Mouse (Mus musculus): ENCODE measurements around the gene Srrm4.

The Srrm4 gene

GRCm38 (mm10) chr5:116591346-116592048 lies at the start of gene Srrm4:
TSS of gene Srrm4 (minus strand) at chr5:116591817.
- DNase-seq, result peak in 1 of 2 experiments; percentile 5

DNA sequence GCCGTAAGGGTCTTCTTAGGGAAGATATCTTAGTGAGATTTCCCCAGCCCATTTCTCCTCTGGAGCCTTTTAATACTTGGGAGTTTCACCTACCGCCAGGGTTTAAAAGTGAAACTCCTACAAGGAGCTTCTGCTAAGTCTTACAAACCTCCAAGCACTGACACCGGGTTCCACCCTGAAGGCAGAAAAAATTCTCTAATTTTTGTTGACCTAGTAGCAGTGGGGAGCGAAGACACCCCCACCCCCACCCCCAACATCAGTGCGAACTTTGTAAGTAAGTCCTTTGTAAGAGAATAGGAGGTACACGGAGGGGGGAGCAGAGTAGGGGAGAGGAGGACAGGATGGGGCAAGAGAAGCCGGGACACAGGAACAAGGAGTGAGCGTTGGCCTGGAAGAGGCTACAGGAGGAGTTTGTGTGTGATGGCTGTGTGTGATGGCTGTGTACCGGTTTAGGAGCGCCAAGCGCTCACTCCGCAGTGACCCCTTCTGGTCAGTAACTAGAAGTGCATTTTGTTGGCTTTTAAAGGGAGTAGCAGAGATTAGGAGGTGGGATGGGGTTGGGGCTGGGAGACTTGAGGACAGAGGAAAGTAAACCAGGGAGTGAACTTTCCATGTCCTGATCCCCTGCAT lies 1.3 kb upstream of the Srrm4 start:
- no peak for DNase-seq

DNA sequence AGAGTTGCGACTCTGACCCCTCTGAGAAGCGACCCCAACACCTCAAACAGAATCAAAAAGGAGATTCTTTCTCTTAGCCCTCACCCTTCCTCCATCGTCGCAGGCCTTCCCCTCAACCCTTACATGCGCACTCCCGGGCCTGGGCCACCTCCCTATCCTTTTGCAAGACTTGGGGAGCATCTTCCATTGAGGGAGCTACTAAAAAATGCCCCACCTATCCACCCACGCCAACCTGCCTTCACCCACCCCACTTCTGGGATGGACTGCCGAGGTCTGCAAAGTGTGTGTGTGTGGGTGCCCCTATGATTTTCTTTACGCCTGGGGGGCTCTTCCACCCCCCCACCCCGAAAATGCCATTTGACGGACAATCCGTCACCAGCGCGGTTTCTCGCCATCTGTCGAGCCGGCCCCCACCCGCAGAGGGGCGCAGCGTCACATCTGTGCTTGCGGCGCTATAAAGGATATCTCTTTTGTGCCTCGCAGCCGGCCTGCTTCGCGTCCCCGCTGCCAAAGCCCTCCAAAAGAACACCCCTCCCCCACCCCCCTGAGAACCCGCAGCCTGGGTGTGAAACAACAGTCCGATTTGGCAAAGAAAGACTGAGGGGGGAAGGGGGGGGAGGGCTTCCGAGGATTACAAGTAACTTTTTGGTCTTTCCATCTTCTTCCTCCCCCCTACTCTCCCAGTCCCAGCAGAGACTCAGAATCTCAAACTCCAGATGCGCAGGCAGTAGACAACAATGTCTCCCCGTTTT lies 608 bp upstream of the Srrm4 start:
- no peak for DNase-seq

DNA sequence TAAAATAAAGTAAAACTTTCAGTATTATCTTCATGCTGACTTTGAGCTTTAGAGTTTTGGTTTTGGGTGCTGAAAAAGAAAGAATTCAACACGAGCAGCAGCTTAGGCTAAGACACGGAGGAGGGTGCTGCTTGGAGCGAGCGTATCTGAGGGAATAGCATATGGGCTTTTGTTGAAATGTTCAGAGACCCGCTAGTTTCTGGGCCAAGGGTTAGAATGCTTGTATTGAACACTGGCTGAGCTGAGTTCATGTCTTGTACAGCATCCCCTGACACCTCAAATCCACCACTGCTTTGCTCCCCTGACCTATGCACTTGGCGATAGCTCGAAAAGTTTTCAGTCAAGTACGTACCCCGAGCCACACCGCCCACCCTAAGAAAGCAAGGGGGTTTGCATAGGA lies 919 bp downstream of the Srrm4 start:
- DNase-seq, result no peak

DNA sequence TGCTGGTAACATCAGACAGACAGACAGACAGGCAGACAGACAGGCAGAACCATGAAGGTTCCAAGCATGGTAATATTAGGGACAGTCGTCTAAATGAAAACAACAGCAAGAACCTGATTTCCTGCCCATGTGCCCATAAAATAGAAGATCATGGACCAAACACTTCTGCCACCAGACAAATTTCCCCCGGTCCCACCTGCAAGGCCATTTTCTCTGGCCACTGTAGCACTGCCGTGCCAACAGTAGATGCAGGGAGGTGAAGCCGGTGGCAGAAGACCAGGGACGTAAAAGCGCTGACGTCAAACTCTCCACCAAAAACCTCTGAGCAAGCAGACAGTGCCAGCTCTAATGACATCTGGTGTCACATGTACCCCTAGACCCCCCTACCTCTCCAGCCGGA lies 2.0 kb downstream of the Srrm4 start:
- DNase-seq, result no peak

DNA sequence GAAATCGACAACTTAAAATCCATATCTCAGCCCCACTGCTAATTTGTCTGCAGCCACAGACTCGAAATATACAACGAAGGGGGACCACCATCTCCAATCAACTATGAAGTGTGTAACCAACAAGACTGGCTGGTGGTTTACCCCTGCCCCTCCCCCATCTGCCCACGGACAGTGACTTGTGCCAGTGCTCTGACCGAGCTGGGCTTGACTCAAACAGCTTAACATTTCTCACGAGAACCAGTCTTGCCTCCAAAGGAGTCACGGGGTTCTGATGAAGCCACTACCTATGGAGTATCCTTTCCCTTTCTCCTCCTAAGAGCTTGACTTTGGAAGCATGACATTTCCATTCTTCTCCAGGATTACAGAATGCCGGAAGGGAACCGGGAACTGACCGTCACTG lies 2.8 kb downstream of the Srrm4 start:
- DNase-seq, result no peak

DNA sequence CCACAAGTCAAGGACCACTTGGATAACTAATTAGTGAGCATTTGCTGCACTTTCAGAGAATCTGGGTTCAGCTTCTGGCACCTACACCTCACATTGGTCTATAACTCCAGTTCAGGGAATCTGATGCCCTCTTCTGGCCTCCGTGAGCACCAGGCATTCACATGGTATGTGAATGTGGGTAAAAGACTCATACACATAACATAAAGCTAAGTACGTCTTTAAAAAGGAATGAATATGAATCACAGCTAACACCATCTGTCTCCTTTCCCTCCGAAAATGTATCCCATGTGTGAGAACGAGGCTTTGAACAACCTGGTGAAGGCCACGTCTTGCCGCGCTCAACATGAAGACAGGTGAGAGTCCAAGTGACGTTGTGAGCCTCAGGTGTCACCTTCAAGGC lies 12.1 kb downstream of the Srrm4 start:
- no peak for DNase-seq

DNA sequence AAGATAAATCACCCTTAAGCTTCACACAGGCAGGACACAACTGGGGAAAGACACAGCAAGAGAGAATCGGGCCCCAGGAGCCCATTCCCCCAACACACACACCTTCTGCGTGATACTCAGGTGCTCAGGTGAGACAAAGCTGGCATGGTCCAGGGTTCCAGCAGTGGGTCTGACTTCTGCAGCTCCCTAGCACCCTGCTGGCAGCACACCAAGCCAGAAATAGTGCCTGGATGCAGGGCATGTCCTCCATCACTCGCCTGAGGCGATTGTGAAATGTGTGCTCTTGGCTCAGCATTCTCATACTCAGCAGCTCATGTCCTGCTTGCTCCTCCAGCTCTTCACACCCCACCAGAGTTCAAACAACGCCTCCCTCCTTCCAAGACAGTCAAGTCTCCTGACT lies 14.5 kb downstream of the Srrm4 start:
- no peak for DNase-seq

DNA sequence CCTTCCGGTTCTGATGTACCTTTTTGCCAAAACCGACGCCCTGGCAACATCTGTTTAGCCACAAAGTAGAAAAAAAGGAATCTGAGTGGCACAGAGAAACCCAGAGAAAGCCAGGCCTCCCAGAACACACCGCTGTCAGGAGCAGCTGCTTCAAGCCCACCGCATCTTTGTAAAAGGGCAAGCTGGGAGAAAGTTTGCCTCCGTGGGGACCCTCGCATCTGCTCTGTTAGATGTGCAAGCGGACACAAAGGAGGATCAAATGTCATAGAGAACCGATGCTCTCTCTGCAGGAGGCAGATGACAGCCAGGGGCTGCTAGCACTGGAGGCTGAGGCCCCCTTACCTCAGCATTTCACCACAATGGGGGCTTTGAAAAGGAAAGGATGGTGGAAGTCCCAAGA lies 18.3 kb downstream of the Srrm4 start:
- no peak for DNase-seq

DNA sequence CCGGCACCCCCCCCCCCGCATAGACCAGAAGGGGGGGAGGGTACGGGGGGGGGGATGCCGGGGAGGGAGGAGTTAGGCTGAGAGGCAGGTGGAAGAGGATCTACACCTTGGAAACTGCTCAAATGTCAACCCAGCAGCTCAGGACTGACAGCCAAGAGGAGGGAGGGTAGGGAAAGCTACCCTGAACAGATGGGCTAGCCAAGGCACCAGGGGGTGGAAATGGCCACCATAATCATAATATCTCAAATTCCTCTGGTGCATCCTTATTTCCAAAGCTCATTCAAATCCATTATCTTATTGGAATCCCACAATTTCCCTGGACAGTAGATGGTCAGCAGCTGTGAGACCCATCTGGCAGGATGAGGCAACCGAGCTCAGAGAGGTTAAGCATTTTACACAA lies 19.7 kb downstream of the Srrm4 start:
- no peak for DNase-seq

GRCm38 (mm10) chr5:116571232-116571861 lies 20.3 kb downstream of the Srrm4 start:
- no peak for DNase-seq

GRCm38 (mm10) chr5:116570566-116570965 lies 21.1 kb downstream of the Srrm4 start:
- no peak for DNase-seq

DNA sequence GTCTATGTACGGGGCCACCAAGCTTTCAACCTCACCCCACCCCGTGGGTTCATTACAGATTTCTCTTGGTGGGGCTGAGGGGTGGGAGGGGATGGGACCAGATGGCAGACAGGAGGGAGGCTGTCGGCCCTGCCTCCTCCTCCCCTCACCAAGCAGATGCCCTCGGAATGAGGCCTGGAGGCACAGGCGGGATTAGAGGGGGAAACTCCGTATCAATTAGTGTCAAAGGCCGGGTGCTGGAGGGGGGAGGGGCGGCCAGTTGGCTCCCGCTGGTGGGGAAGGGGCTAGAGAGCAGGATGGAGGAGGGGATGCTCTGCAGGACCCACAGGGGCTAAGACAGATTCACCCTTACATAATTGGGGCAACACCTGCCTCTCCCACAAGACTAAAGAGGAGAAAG lies 22.0 kb downstream of the Srrm4 start:
- no peak for DNase-seq

DNA sequence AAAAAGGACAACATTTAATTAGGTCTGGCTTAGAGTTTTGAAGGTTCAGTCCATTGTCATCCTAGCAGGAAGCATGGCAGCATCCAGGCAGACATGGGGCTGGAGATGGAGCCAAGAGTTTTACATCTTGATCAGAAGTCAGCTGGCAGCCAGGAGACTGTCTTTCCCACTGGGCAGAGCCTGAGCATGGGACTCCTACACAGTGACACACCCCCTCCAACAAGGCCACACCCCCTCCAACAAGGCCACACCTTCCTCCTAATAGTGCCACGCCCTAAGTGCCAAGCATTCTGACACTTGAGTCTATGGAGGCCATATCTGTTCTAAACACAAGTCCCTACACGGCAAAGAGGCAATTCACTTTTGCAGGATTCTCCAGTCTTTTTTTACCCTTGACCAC lies 23.6 kb downstream of the Srrm4 start:
- no peak for DNase-seq

DNA sequence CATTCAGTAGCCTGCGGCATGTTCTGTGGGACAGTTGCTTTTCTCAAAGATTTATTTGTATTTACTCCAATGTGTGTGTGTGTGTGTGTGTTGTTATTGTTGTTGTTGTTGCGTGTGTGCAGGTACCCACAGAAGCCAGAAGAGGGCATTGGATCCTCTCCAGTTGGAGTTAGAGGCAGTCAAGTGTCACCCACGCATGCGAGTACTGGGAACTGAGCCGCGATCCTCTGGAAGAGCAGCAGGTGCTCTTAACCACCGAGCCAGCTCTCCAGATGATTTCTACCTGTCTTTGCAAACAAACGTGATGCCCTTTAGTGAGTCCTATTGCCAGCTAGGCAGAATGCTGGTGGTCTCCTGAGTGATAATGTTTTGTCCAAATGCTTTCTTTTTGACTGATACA lies 24.3 kb downstream of the Srrm4 start:
- no peak for DNase-seq

GRCm38 (mm10) chr5:116566385-116567045 lies 25.1 kb downstream of the Srrm4 start:
- no peak for DNase-seq

DNA sequence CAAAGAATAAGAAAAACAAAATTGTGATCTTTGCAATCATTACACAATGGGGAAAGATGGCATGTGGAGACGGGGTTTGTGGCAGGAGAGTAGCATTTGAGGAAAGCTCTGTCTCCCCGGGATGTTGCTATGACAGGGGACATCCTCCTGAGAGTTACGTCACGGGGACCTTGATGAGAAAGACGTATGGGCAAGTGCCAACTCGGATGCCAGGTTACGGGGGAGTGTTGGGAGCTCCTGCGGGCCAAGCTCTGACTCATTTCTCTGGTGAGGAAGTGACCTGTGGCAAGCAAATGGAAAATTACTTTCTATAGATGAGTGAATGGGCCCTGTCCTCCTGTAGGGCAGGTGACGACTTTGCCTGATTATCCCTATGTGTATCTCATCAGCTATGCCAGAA lies 26.0 kb downstream of the Srrm4 start:
- DNase-seq, result no peak

DNA sequence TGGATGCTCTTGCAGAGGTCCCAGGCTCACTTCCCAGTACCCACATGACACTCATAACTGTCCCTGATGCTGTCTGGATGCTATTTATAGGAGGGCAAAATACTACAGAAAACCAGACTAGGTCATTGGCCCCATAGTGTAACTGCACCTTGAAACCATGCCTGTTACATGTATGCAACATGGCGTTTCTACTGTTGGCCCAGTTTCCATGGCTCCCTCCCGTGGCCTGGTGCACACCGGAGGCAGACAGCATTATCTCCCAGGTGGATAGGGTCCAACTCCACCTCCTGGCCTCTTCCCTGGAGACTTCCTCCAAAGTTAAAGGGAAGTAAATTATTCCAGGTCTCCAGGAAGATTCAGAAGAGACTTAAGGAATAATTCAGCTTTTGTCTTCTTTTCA lies 27.2 kb downstream of the Srrm4 start:
- no peak for DNase-seq

DNA sequence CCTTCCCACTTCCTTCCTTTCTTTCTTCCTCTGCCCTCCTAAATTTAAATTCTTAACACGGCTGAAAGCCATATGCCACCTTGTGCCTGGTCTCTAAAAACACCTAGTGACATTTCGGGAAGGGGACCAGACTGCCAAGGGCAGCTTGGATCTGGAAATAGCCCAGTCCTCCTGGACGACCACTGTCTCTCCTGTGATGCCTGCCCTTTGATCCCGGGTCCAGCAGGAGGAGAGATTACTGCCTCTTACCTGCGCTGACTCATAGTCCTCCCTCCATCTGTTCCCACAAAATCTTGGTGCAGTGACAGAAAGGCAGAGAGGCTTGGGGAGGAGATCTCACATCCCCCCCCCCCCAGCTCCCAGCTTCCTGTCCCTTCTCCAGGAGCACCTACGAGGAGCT lies 27.9 kb downstream of the Srrm4 start:
- no peak for DNase-seq

DNA sequence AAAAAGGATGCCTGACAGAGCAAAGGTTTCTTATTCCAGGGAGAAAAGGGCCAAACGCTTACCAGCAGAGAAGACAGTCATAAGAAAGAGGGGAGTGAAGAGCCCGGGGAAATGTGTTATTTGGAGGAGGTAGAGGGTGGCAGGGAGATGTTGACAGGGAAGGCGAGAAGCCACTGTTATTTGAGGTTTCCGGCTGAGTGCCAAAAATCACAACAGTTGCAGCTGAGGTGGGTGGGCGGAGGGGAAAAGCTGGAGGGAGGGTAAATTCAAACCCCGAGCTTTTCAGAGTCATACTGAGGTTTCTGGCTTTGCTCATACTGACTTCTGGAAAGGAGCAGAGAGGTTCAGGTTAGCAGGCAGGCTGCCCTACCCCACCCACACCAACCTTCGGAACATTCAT lies 32.5 kb downstream of the Srrm4 start:
- DNase-seq, result no peak

DNA sequence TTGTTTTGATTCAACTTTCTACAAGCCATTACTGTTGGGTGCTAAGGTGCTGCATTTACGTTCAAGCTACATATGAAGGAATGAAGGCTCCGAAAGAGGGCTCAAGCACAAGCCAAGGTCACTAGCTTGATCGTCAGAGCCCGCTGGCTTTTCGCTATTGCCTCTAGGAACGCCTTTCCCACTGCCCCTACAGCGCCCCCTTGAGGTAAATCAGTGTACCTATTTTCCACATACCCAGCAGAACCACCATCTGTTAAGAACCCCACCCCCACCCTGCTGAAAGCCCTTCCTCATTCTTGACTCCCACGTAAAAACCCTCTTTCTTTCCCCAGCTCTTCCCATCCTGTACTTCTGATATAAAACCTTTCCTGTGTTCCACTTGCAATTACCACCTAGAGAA lies 35.0 kb downstream of the Srrm4 start:
- no peak for DNase-seq

DNA sequence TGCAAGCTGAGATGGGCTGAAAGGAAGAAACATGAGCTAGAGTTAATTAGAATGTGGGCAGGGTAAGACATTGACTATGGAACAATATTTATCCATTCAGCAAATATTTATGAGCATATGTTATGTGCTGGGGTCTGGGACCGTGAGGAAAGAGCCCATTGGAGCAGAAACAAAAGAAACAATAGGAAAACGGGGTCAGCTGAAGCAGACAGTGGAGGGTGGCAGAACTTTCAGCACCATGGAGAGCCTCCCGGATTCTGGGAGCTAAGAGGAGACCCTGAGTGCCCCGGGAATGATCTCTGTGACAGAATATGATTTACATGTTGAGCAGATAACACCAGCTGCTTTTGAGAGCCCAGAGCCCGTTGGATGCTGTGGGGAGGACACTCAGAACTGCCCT lies 37.7 kb downstream of the Srrm4 start:
- DNase-seq, result no peak

DNA sequence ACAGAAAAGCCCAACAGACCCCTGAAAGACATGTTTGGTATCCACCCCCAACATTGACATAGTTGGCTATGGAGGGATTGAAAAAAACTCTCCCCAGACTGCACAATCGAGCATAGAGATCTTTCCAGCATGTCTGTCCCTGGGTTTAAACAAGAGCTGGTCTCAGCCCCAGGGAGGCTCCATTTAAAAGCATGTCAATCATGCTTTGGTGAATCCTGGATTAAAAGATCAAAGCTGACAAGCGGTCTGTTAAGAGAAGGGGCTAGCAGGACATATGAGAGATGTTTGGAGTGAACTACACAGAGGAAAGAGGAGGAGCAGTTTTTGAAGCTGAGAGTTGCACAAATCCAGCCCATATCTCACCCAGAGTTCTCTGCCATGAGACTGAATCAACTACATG lies 38.5 kb downstream of the Srrm4 start:
- DNase-seq, result no peak
